Mouse (Mus musculus): ENCODE results near the gene Mfap4.

- TF ChIP-seq CTCF (IDR thresholded peaks at IDR 0.05; ENCODE audit: low read depth, low read length) (no peak), POLR2A (IDR thresholded peaks at IDR 0.05; ENCODE audit: extremely low read depth, insufficient read depth, low read length) (no peak)
These were observed 16.7 kb upstream of the Mfap4 start for GRCm38 (mm10) chr11:61468534-61468933.

All from liver, adult 2 months (tissue).